Mouse (Mus musculus) heart, embryonic 14.5 days (tissue): ENCODE results near the gene Fbxo44. TPM values are rescaled to one million over a fixed set of nuclear protein-coding genes. Genes with fewer than 3 reads are reported as not detected.

Source experiments
- ATAC-seq: fragments of 200-750 bp; cut with Nextera tagmentation; 2 replicates; pipeline ENCODE4 v1.8.0; 2017; ENCODE audit warnings: low read depth, moderate TSS enrichment; ENCODE audit not compliant: insufficient number of reproducible peaks, insufficient read depth, low FRiP score
- H3K27ac ChIP-seq, 2 experiments: fragments of 200-500 bp in 1 of 2; fragments of 300-500 bp in 1 of 2; sonication (generic) in 1 of 2; replicated peaks in 1 of 2; 2 replicates each; pipeline ENCODE4 v1.5.1; 2012 to 2014; ENCODE audit warnings: low read depth in 2 of 2, low read length in 2 of 2, control low read depth in 1 of 2, mild to moderate bottlenecking in 1 of 2, mixed read lengths in 1 of 2; ENCODE audit not compliant: control insufficient read depth in 1 of 2, insufficient read depth in 1 of 2
- H3K27me3 ChIP-seq: fragments of 300-500 bp; sonication (generic); 2 replicates; pipeline ENCODE4 v1.6.1; 2014; ENCODE audit warnings: mild to moderate bottlenecking, low read length, control low read depth; ENCODE audit not compliant: control insufficient read depth, insufficient read depth
- H3K36me3 ChIP-seq: fragments of 300-500 bp; sonication (generic); 2 replicates; pipeline ENCODE4 v1.6.1; 2014; ENCODE audit warnings: mild to moderate bottlenecking, control low read depth, low read length, mixed read lengths; ENCODE audit not compliant: control insufficient read depth, insufficient read depth
- H3K4me1 ChIP-seq, 2 experiments: fragments of 200-500 bp in 1 of 2; fragments of 300-500 bp in 1 of 2; sonication (generic) in 1 of 2; 2 replicates each; pipeline ENCODE4 v1.6.1; 2012 to 2014; ENCODE audit warnings: low read length in 2 of 2, control low read depth in 1 of 2, mixed read lengths in 1 of 2; ENCODE audit not compliant: control insufficient read depth in 2 of 2, insufficient read depth in 2 of 2
- H3K4me2 ChIP-seq: fragments of 300-500 bp; sonication (generic); 2 replicates; pipeline ENCODE4 v1.6.1; 2014; ENCODE audit warnings: mild to moderate bottlenecking, low read length
- H3K4me3 ChIP-seq, 2 experiments: fragments of 200-500 bp in 1 of 2; fragments of 300-500 bp in 1 of 2; sonication (generic) in 1 of 2; 2 replicates each; pipeline ENCODE4 v1.5.1; 2012 to 2014; ENCODE audit warnings: low read length in 2 of 2, mild to moderate bottlenecking in 2 of 2, control low read depth in 1 of 2, low read depth in 1 of 2, moderate library complexity in 1 of 2; ENCODE audit not compliant: control insufficient read depth in 1 of 2, insufficient read depth in 1 of 2
- H3K9ac ChIP-seq: fragments of 300-500 bp; sonication (generic); 2 replicates; pipeline ENCODE4 v1.6.1; 2014; ENCODE audit warnings: mild to moderate bottlenecking, low read length
- H3K9me3 ChIP-seq: fragments of 300-500 bp; sonication (generic); 2 replicates; pipeline ENCODE4 v1.6.1; 2016; ENCODE audit warnings: low read length, control low read depth; ENCODE audit not compliant: control insufficient read depth
- WGBS: fragments of 180-500 bp; shearing (Covaris S2); extraction: QIAGEN DNeasy Blood & Tissue Kit; methylation state at CpG from one replicate; pipeline ENCODE4 v1.1.7; 2014; 5-methylcytosine and 5-hydroxymethylcytosine counted together
- polyA plus RNA-seq: library from polyadenylated mRNA; unstranded; fragments of >200 nt; fragmentation: Nextera tagmentation; extraction: Ambion mirVana; gene quantifications from 2 replicates; pipeline ENCODE4 v1.2.1, GENCODE M21; 2014

Fbxo44 gene
- polyA plus RNA-seq, 1 experiment from 2014 or later, result 28.3 TPM

- H3K9me3 ChIP-seq, result no peaks in the 10 kb centered on the region
- ATAC-seq, result peak; percentile 91
- peak overlapping the region; percentile 77 to 83 for H3K4me3 ChIP-seq
- H3K4me2 ChIP-seq, result peak overlapping the region; percentile 97
- H3K27ac ChIP-seq, result peak overlapping the region; percentile 81 to 84; a peak in 3 of 4 replicates
- H3K36me3 ChIP-seq, result peaks cover 10% of the 10 kb centered on the region
- H3K4me1 ChIP-seq, result 0 out of 4 replicates have a peak, but pooled peaks cover 0 to 3% of the 10 kb centered on the region in 2 experiments
- H3K9ac ChIP-seq, result peak overlapping the region; percentile 80
- H3K27me3 ChIP-seq, result peaks cover 23% of the 10 kb centered on the region
- WGBS, result under 1% methylated on average over 65 of the region's 65 CpGs
Measured at GRCm38 (mm10) chr4:148140098-148141011, 19.9 kb downstream of the Fbxo44 start.

DNA sequence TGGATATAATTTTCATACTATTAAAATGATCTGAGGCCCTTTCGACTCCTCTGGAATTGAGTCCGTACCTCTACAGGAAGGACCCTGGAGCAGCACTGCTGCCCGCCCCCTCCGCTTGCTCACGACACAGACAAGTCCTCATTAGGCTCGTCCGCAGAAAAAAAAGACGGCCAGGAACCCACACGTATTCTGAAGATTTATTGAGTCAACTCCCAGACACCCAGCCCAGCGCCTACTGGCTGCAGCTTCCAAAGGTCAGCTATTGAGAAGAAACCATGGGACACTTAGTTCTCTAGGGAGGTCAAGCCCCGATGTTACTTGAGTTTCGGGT is 20.6 kb downstream of the Fbxo44 start:
- no peak; the same call in 1 of the 2 replicates for ATAC-seq
- WGBS, result 0% methylated on average over 12 of the region's 12 CpGs
- peak overlapping the region; percentile 97 for H3K4me2 ChIP-seq

GRCm38 (mm10) chr4:148137503-148137902 is 22.8 kb downstream of the Fbxo44 start:
- H3K36me3 ChIP-seq, result no peaks in the 10 kb centered on the region
- peaks cover 26% of the 10 kb centered on the region for H3K27me3 ChIP-seq
- no peak for ATAC-seq
- H3K27ac ChIP-seq, result no peak overlapping the region
- 0 out of 4 replicates have a peak, but pooled peaks cover 0 to 3% of the 10 kb centered on the region in 2 experiments for H3K4me1 ChIP-seq
- H3K9ac ChIP-seq, result no peak overlapping the region
- no peak overlapping the region for H3K4me2 ChIP-seq
- no peaks in the 10 kb centered on the region for H3K9me3 ChIP-seq
- WGBS, result 59% methylated on average over 8 of the region's 8 CpGs
- H3K4me3 ChIP-seq, result no peak overlapping the region

More for the DNA sequence above, 20.6 kb downstream of the Fbxo44 start:
- Histone ChIP-seq H3K27me3 (peaks cover 23% of the 10 kb centered on the region), H3K36me3 (peaks cover 4% of the 10 kb centered on the region; the same call in 1 of the 2 replicates), H3K9ac (peak overlapping the region; percentile 80), H3K9me3 (no peaks in the 10 kb centered on the region), H3K4me1 (0 out of 4 replicates have a peak, but pooled peaks cover 0 to 3% of the 10 kb centered on the region in 2 experiments), H3K27ac (no peak overlapping the region), H3K4me3 (peak overlapping the region; percentile 77 to 83)

DNA sequence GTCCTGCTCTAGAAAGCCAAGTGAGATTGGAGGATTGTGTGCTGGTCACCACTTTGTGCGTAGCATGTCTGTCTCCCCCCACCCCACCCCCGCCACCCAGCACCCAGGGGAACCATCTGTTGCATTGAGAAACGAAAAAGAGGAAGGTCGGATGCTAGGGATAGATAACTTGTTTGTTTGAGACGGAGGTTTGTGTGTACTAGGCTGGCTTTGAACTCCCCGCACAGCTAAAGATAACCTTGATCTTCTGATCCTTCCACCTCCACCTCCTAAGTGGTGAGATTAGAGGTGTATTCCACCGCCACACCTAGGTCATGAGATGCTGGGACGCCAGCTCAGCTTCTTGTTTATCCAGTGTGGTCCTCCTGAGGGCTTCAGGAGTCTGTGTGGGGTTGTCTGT is 25.3 kb downstream of the Fbxo44 start:
- H3K36me3 ChIP-seq, result no peaks in the 10 kb centered on the region
- no peaks in the 10 kb centered on the region; a peak in 2 of 4 replicates for H3K4me1 ChIP-seq
- no peak overlapping the region for H3K4me2 ChIP-seq
- ATAC-seq, result no peak
- 67% methylated on average over 8 of the region's 8 CpGs for WGBS
- H3K27ac ChIP-seq, result no peak overlapping the region
- H3K9me3 ChIP-seq, result no peaks in the 10 kb centered on the region
- H3K9ac ChIP-seq, result no peak overlapping the region
- H3K27me3 ChIP-seq, result peaks cover 51% of the 10 kb centered on the region
- no peak overlapping the region for H3K4me3 ChIP-seq

DNA sequence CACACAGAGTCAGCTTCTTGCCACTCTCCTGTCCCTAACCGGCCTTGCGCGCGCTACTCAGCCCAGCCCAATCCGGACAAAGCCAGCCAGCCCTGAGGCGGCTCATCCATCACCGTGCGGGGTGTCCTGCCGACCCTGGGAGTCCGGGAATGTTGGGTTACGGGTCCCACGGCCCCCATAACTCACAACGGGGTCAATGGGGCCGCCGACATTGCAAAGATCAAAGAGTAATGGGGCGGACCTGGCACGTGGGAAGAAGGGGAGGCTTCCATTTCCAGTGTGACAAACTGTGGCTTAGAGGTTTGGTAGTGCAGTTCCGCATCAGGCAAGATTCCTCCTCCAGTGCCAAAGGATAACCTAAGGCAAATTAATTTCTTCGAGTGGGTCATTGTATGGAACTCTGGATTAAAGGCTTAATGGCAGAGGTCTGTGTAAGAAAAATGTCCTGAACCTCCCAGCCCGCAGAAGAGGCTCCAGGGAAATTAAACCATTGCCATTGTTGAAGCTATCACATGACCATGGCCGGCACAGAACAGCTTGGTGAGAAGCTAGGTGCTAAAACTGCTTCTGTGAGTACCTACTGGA is 28.7 kb downstream of the Fbxo44 start:
- Histone ChIP-seq H3K9ac (no peak overlapping the region), H3K4me1 (no peaks in the 10 kb centered on the region; a peak in 2 of 4 replicates), H3K9me3 (no peaks in the 10 kb centered on the region), H3K4me3 (peak overlapping the region; percentile 50 to 52), H3K4me2 (peak overlapping the region; percentile 96), H3K27me3 (peaks cover 53% of the 10 kb centered on the region), H3K27ac (no peak overlapping the region), H3K36me3 (no peaks in the 10 kb centered on the region)
- 3% methylated on average over 21 of the region's 21 CpGs for WGBS
- no peak for ATAC-seq

DNA sequence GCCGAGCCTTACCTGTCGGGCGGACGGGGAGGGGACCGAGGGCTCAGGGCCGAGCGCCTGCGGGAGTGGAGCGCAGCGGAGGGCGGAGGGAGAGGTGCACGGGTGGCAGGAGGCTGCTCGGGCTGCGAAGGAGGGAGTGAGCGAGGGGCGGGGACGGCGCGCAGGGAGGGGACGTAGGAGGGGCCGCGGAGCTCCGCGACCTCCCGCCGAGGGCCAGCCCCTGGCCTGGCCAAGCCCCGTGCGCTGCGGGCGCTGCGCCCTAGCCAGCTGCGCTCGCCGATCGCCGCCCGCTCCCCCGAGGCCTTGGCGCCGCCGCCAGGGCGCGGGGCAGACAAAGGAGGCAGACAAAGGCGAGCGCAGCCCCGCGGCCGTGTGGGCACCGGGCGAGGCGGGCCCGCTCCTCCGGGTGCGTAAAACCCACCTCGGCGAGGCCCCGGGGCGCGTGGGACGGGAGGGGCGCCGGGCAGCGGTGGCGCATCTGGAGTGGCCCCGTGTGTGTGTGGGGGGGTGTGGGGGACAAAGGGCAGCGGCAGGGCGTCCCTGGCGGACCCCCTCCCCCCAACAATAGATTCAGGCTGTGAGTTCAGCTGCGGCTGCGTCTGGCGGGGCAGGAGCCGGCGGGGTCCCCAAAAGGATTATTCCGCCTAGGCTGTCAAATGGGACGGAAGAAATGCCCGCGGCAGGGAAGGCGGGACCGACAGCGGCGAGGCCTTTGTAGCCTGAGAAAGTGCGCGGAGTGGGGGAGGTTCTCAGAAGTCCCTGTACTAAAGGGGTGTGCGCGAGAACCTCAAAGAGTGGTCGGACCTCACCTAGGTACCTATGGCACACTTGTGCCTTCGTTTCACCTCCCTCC is 29.5 kb downstream of the Fbxo44 start, which contains the start of gene Draxin:
Gene Draxin, minus strand, starts transcription at position 138 of the 853 bp plus-strand sequence.
- Histone ChIP-seq H3K36me3 (no peaks in the 10 kb centered on the region), H3K27ac (no peak within 1 kb of the TSS), H3K9me3 (no peaks in the 10 kb centered on the region), H3K4me1 (no peaks in the 10 kb centered on the region; a peak in 2 of 4 replicates), H3K4me3 (peak within 1 kb of the TSS; percentile 50 to 52), H3K27me3 (peaks cover 53% of the 10 kb centered on the region), H3K4me2 (peak within 1 kb of the TSS; percentile 96), H3K9ac (peak within 1 kb of the TSS; percentile 65)
- ATAC-seq, result peak; percentile 54; the same call in 1 of the 2 replicates
- WGBS, result under 1% methylated on average over 62 of the region's 87 CpGs

DNA sequence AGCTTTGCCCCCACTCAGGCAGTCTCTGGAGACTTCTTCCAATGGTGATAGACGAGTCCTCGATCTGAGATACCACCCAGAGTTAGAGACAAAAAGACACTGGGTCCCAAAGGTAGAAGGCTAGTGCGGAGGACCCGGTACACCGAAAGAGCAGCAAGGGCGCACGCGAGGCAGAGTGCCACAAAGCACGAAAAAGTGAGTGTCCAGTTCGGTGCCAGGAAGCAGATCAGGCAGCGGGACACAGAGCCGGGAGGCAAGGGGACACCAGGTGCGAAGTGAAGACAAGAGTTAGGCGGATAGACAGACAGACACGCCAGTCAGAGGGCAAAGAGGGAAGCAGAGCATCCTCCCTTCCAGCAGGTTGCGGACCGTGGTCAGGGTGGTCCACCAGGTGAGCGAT is 30.1 kb downstream of the Fbxo44 start, which contains the start of gene Mad2l2:
Gene Mad2l2, plus strand, starts transcription at position 252 of the 400 bp plus-strand sequence.
- Histone ChIP-seq H3K4me1 (no peaks in the 10 kb centered on the region; a peak in 2 of 4 replicates), H3K4me3 (peak within 1 kb of the TSS; percentile 50 to 52), H3K27me3 (peaks cover 53% of the 10 kb centered on the region), H3K4me2 (peak within 1 kb of the TSS; percentile 96), H3K9ac (peak within 1 kb of the TSS; percentile 65), H3K36me3 (no peaks in the 10 kb centered on the region), H3K9me3 (no peaks in the 10 kb centered on the region), H3K27ac (no peak within 1 kb of the TSS)
- no peak for ATAC-seq
- WGBS, result 2% methylated on average over 18 of the region's 18 CpGs
